Mouse (Mus musculus) megakaryocyte, embryonic 14.5 days (primary cell): Measurements from ENCODE around the gene Vti1b.

Source experiments
- FLI1 ChIP-seq: IDR thresholded peaks from 2 replicates; pipeline ENCODE4 v1.6.1; 2012; ENCODE audit warnings: low read length, inconsistent platforms, mixed read lengths
- GATA1 ChIP-seq: IDR thresholded peaks from 3 replicates; pipeline ENCODE4 v1.6.1; 2012; ENCODE audit warnings: mixed read lengths, low read length, inconsistent platforms, borderline replicate concordance

DNA sequence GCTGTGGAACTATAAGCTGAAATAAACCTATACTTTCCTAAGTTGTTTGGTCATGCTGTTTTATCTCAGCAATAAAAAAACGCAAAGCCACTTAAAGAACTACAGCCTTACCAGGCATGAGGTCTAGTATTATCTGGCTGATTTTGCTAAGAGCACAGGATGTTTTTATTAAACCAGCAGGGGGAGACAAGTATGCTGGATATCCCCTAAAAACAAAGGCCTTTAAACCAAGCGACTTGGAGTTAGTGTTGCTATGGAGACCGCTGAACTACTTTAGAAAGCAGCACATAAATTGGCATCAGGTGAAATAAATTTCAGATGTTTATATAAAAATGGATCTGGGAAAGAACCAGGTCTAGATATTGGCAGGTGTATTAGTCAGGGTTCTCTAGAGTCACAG, 49.6 kb downstream of the Vti1b start:
- TF ChIP-seq FLI1 (no peak), GATA1 (no peak)
